Mouse (Mus musculus): Measurements from ENCODE around the gene Apopt1. TPM values are rescaled to one million over a fixed set of nuclear protein-coding genes. Genes with fewer than 3 reads are reported as not detected.

Gene Apopt1
- polyA plus RNA-seq, 1 experiment from 2014 or later, result 25.8 TPM

GRCm38 (mm10) chr12:111800459-111801183 lies 87.6 kb downstream of the Apopt1 start:
- 91% methylated on average over 10 of the region's 10 CpGs for WGBS (ENCODE audit: missing documents)
- peaks cover 77% of the 10 kb centered on the region for H3K36me3 ChIP-seq (ENCODE audit: inconsistent target)
- no peak overlapping the region for H3K4me3 ChIP-seq (ENCODE audit: inconsistent target)
- H3K79me2 ChIP-seq (ENCODE audit: inconsistent target), result no peaks in the 10 kb centered on the region; the same call in 1 of the 2 replicates
- H3K27ac ChIP-seq, result no peak overlapping the region

- H3K4me3 ChIP-seq (ENCODE audit: inconsistent target), result no peak overlapping the region
- H3K79me2 ChIP-seq (ENCODE audit: inconsistent target), result no peaks in the 10 kb centered on the region; the same call in 1 of the 2 replicates
- no peak overlapping the region for H3K27ac ChIP-seq
- peaks cover 77% of the 10 kb centered on the region for H3K36me3 ChIP-seq (ENCODE audit: inconsistent target)
- 85% methylated on average over 5 of the region's 5 CpGs for WGBS (ENCODE audit: missing documents)
Measured at GRCm38 (mm10) chr12:111803538-111803937, 90.5 kb downstream of the Apopt1 start.

Other genes starting within 250 kb of the Apopt1 start
- not detected in 3 replicates for gene Gm266, start 227.4 kb upstream of the Apopt1 start, polyA plus RNA-seq (2018)
- gene Eif5, start 175.2 kb upstream of the Apopt1 start, polyA plus RNA-seq (2018), result 111 to 154 TPM (median 137 TPM) in 3 replicates
- gene Mark3, start 138.7 kb upstream of the Apopt1 start, polyA plus RNA-seq (2018), result 20.7 to 24.6 TPM (median 23.1 TPM) in 3 replicates
- 135 to 330 TPM (median 190 TPM) in 3 replicates for gene Ckb, start 40.9 kb upstream of the Apopt1 start, polyA plus RNA-seq (2018)
- 3.4 to 25.1 TPM (median 4.4 TPM) in 3 replicates for gene Trmt61a, start 35.2 kb upstream of the Apopt1 start, polyA plus RNA-seq (2018)
- gene Bag5, start within 50 bp of the Apopt1 start, polyA plus RNA-seq (2018), result 17.0 to 24.0 TPM (median 23.4 TPM) in 3 replicates
- gene Klc1, start 45.6 kb downstream of the Apopt1 start, polyA plus RNA-seq (2018), result 70.3 to 119 TPM (median 70.6 TPM) in 3 replicates
- 0.75 to 4.9 TPM (median 1.3 TPM) in 3 replicates for gene Xrcc3, start 100.6 kb downstream of the Apopt1 start, polyA plus RNA-seq (2018)
- 5.7 to 14.3 TPM (median 12.7 TPM) in 3 replicates for gene Zfyve21, start 100.9 kb downstream of the Apopt1 start, polyA plus RNA-seq (2018)
- 8.2 to 13.1 TPM (median 11.1 TPM) in 3 replicates for gene Ppp1r13b, start 194.8 kb downstream of the Apopt1 start, polyA plus RNA-seq (2018)

Measured in macrophage (primary cell).